Mouse (Mus musculus) brown adipose tissue, adult 24 weeks (tissue): ENCODE measurements around the gene Wnt8b. TPM values are rescaled to one million over a fixed set of nuclear protein-coding genes. Genes with fewer than 3 reads are reported as not detected.

Experiments used
- polyA plus RNA-seq: library from polyadenylated mRNA; stranded (reverse); fragments of >200 nt; gene quantifications from 2 replicates; pipeline ENCODE4 v1.2.4, GENCODE M21; 2012; ENCODE audit not compliant: missing spikeins, insufficient read depth, insufficient read length

The Wnt8b gene
- polyA plus RNA-seq, 1 experiment = not detected

Other genes starting within 250 kb of the Wnt8b start
- 247 and 253 TPM in 2 replicates for gene Scd2, start 199.8 kb upstream of the Wnt8b start, polyA plus RNA-seq
- 0.96 and 2.5 TPM in 2 replicates for gene Scd4, start 160.4 kb upstream of the Wnt8b start, polyA plus RNA-seq
- 10,672 and 38,636 TPM in 2 replicates for gene Scd1, start 85.6 kb upstream of the Wnt8b start, polyA plus RNA-seq
- 4.6 and 5.7 TPM in 2 replicates for gene Sec31b, start 52.4 kb downstream of the Wnt8b start, polyA plus RNA-seq
- gene Gm20538, start 59.4 kb downstream of the Wnt8b start, polyA plus RNA-seq = not detected in 2 replicates
- 2,301 and 2,740 TPM in 2 replicates for gene Ndufb8, start 62.0 kb downstream of the Wnt8b start, polyA plus RNA-seq
- 9.3 and 11.1 TPM in 2 replicates for gene Hif1an, start 69.4 kb downstream of the Wnt8b start, polyA plus RNA-seq